Mouse (Mus musculus): ENCODE results near the gene Adamtsl3.

Adamtsl3 gene

GRCm38 (mm10) chr7:82422561-82422960 lies 87.1 kb downstream of the Adamtsl3 start:
- no peak for DNase-seq (ENCODE audit: low read depth, low spot score)

- DNase-seq (ENCODE audit: low read depth, low spot score), result no peak
Observed at GRCm38 (mm10) chr7:82423602-82424001, 88.1 kb downstream of the Adamtsl3 start.

GRCm38 (mm10) chr7:82424281-82424680 lies 88.8 kb downstream of the Adamtsl3 start:
- DNase-seq (ENCODE audit: low read depth, low spot score), result no peak

DNA sequence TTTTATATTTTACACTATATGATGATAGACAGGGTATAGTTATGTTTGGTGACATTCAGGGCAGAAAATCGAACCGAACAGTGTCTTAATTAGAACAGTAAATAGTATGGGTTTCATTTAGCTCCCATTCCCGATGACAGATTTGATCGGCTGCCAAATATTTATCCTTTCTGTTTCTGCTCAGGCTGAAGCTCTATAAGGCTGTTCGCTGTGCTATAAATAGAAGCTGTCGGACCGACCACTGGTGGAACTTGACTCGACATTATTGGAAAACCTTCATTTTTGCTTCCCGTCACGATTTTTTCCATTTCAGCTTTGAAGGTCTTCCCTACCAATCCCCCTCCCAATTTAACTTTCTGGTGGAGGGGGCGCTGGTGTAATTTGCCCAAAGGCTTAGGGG lies 89.9 kb downstream of the Adamtsl3 start:
- DNase-seq (ENCODE audit: low read depth, low spot score), result no peak

DNA sequence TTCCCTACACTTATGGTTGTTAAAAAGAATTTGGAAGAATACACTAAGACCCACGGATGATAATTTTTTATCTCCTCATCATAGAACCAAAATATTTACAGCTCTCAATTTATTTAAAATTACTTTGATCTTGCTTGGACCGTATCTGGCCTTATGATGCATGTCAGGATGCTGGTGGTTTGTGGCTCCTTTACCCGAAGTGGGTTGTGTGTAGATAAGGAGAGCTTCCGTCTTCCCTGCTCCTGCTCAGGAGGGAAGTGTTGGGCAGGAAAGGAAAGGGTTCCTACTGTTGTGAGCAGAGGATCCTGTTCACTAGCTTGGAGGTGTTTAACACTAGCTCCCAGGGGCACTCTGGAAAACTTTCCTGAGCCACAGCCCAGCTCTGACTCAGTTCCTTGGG lies 94.0 kb downstream of the Adamtsl3 start:
- no peak for DNase-seq (ENCODE audit: low read depth, low spot score)

- DNase-seq (ENCODE audit: low read depth, low spot score), result no peak
Observed at GRCm38 (mm10) chr7:82431572-82431971, 96.1 kb downstream of the Adamtsl3 start.

DNA sequence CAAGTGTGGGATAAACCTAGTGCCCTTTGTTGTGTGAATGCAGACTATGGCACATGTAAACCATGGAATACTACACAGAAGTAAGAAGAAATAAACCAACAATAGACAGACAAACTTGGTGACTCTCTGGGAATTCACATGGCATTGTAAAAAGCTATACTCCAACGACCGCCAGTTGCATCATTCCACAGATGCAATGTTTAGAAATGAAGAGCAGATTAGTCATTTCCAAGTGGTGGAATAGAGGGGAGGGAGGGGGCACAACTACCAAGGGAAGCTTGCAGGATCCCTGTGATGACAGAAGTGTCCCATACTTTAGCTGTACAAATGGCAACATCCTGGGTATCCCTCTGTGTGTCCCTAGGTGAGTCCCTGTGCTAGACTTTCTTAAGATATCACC lies 97.7 kb downstream of the Adamtsl3 start:
- no peak for DNase-seq (ENCODE audit: low read depth, low spot score)

GRCm38 (mm10) chr7:82458376-82458775 lies 122.9 kb downstream of the Adamtsl3 start:
- DNase-seq (ENCODE audit: low read depth, low spot score), result no peak

- DNase-seq (ENCODE audit: low read depth, low spot score), result no peak
Observed at GRCm38 (mm10) chr7:82462921-82463523, 127.5 kb downstream of the Adamtsl3 start.

DNA sequence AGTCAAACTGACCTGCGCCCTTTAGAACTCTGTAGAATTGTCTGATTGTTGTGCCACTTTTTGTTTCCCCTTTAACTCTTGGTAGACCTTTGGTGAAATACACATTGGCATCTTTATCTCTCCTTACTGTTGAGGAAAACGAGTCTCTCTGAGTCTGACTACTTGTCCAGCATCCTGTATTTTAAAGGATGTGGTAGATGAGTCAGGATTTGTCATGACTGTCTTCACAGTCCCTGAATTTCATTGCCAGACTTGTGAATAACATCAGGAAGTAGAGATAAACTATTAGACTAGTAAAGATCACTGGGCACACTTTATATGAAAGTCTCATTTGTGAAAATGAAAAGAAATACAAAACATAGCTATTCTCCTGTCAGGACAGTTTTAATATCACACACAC lies 128.9 kb downstream of the Adamtsl3 start:
- no peak for DNase-seq (ENCODE audit: low read depth, low spot score)

- peak; percentile 7 for DNase-seq (ENCODE audit: low read depth, low spot score)
Observed at GRCm38 (mm10) chr7:82465437-82465836, 129.9 kb downstream of the Adamtsl3 start.

- DNase-seq (ENCODE audit: low read depth, low spot score), result no peak
Observed at GRCm38 (mm10) chr7:82476441-82477221, 141.1 kb downstream of the Adamtsl3 start.

- DNase-seq (ENCODE audit: low read depth, low spot score), result no peak
Observed at GRCm38 (mm10) chr7:82478461-82478860, 143.0 kb downstream of the Adamtsl3 start.

GRCm38 (mm10) chr7:82478861-82479755 lies 143.6 kb downstream of the Adamtsl3 start:
- DNase-seq (ENCODE audit: low read depth, low spot score), result no peak

DNA sequence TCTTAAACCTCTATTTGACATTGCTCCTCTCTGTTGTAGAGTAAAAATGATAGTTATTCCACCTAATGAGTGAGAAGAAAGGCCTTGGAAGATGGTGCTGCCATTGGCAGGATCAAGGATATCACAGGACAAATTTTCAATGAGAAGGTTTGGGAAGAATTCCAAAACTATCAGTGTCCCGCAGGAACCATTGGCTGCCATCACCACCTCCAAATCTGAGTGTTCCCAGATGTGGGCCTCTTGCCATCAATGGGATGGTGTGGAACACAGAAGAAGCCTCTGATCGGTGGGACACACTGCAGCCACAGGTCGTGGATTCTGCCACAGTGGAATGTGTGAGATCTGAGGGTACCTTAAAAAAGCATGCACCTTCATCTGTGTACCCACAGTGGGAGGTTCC lies 147.9 kb downstream of the Adamtsl3 start:
- DNase-seq (ENCODE audit: low read depth, low spot score), result no peak

GRCm38 (mm10) chr7:82484834-82485233 lies 149.3 kb downstream of the Adamtsl3 start:
- no peak for DNase-seq (ENCODE audit: low read depth, low spot score)

DNA sequence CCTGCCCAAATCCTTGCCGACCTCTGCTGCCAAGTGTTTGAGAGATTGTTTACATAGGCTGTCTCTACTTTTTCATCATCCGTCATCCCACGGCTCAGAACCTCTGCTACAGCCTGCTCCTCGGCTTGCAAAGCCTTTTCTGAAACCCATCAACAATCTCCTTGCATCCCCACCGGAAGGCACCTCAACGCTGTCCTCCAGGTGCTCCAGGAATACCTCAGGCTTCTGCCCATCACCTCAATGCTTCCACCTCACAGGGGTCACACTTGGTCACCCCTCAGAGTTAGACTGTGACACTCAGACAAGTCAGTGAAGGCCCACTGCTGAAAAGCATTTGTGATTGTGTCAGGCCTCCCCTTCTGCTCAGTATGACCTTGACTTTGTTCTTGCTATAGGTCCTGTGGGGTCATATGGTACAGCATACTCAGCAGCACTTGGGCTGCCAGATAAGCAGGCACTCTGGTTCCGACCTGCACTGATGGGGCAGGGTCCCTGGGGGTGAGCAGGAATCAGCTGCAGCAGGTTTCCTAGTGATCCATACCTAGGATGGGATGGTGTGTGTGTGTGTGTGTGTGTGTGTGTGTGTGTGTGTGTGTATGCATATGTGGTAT lies 150.0 kb downstream of the Adamtsl3 start:
- DNase-seq (ENCODE audit: low read depth, low spot score), result no peak

GRCm38 (mm10) chr7:82491018-82491417 lies 155.5 kb downstream of the Adamtsl3 start:
- DNase-seq (ENCODE audit: low read depth, low spot score), result no peak

GRCm38 (mm10) chr7:82492881-82493280 lies 157.4 kb downstream of the Adamtsl3 start:
- no peak for DNase-seq (ENCODE audit: low read depth, low spot score)

GRCm38 (mm10) chr7:82494220-82494619 lies 158.7 kb downstream of the Adamtsl3 start:
- no peak for DNase-seq (ENCODE audit: low read depth, low spot score)

- DNase-seq (ENCODE audit: low read depth, low spot score), result no peak
Observed at GRCm38 (mm10) chr7:82497064-82497463, 161.6 kb downstream of the Adamtsl3 start.

GRCm38 (mm10) chr7:82501306-82501705 lies 165.8 kb downstream of the Adamtsl3 start:
- DNase-seq (ENCODE audit: low read depth, low spot score), result no peak
